Mouse (Mus musculus) ovary, postnatal 36 days (tissue): ENCODE measurements around the gene Ap4s1.

Experiments used
- DNase-seq: peaks from one replicate; pipeline ENCODE4 v3.0.0; 2022; ENCODE audit warnings: low spot score, mixed read lengths

The Ap4s1 gene

DNA sequence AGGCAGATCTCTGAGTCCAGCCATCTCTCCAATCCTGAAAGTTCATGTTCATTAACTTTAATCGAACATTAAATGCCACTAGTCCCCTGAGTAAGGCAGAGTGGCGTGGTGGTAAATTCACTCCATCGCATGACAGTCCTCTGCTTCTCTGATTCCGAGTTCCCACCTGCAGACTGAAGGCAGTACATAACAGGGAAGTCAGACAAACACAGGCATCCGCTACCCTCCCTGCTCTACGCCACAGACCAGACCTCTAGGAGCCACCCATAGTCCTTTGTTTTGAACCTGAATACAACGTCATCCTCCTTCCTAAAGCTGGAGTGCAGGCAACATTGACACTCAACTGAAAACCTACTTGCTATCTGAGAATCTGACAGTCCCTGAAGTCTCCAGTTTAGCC, 13.7 kb downstream of the Ap4s1 start:
- no peak for DNase-seq

DNA sequence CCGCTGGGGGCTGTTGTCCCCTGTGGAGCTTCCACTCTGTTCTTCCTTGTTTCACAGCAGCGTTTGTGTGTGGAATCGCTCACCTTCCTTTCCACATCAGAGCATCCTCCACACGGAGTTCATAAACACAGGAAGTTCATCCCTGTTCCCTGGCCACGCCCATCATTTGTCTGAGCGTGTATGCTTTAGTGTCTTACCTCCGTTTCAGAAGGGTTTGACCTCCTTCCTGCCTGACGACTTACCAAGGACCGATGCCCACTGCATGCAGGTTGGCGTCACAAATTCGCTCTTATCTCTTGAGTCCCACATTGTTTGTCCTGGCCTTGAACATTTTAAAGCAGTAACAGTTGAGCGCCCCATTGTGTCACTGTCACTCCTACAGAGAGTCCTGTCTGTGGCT, 14.9 kb downstream of the Ap4s1 start:
- no peak for DNase-seq

DNA sequence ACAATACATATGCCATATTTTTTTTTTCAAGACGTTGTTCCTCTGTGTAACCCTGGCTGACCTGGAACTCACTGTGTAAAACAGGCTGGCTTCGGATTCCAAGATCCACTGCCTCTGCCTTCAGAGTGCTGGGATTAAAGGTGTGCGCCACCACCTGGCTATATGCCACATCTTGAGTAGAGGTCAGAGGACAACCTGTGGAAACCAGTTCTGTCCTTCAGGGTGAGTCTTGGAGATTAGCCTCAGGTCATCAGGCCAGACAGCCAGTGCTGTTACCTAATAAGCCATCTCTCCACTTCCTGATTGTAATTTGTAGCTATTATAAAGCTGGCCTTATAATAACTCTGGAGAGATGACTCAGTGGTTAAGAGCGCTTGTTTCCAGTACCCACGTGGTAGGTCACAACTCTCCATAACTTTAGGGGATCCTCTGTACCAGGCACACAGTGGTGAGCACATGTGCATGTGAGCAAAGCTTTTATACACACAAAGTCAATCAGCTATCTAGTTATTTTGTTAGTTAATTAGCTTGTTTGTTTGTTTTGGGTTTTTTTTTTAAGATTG, 15.9 kb downstream of the Ap4s1 start:
- no peak for DNase-seq

DNA sequence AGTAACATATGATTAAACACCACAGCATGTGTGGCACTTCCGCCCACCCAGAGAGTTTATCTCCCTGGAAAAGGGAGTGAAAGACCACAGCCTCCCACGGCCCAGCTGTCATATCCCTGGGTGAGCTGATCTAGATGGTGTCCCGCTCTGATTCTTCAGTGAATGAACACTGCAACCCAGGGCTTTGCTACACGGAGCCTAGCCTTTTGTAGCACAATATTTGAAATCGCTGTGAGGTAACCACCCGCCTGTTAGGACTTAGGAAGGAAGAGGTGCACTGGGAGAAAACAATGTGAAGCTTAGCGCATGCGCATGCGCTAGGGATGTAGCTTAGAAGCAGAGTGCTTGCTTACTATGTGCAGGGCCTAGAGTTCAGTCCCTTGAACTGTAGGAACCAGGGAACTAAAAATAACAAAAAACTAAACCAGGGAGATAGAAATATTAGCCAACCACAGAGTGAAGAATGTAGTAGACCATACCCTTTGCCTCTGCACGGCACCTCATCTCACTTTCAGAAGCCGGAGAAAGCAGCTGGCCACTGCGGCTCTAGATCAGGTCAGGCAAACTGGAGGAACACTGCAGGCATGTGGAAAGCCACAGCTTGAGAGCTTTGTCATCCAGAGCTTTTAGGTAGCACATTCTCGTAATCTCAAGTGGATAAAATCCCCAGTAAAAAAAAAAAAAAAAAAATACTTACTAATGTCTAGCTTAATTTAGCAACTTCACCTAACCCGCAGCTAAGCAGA, 18.3 kb downstream of the Ap4s1 start:
- peak; percentile 21 for DNase-seq

DNA sequence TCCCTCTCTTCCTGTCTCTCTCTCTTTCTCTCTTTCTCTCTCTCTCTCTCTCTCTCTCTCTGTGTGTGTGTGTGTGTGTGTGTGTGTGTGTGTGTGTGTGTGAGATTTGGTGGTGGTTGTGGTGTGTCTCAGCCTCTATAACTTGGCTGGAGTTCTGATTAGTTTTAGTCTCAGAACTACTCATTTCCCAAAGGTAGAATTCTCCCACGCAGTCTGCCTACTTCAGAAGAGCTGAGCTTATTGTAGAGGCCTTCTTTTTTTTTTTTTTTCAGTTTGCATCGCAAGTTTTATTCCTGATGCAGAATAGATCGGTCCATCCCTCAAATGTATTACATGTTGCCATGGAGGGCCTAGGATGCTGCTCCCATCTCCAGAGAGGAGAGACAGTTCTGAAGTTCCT, 18.9 kb downstream of the Ap4s1 start:
- DNase-seq, result no peak

DNA sequence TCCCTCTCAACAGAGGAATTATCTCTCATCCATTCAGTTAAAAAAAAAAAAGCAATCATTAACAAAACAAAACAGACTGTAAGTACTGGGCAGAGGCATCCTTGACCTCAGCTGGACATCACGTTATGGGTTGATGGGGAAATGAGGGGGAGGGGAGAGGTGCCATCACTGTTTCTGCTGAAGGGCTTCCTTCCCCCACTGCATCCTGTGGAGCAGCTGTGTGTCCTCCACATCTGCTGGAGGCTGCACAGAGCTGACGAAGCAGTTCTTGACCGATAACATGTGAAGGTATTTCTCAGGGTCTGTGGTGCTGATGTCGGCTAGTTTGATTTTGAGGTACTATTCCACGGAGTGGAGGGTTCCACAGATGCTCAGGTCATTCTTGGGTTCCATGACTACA, 19.3 kb downstream of the Ap4s1 start:
- no peak for DNase-seq

DNA sequence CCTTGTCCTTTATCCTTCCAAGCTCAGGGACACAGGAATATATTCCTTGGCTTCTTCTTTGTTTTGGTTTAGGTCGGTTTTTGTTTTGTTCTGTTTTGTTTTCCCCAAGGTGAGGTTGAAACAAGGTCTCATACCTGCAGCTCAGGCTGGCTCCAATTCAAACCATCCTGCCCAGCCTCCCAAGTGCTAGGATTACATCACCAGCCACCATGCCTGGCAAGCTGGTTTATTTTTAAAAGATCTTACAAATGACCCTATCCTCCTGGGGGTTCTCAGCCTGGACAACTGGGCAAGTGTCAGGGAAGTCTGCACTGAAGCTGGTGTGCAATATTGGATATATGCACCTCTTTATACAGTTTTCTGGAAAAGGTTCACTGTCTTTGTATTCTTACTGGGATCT, 21.9 kb downstream of the Ap4s1 start:
- DNase-seq, result no peak

DNA sequence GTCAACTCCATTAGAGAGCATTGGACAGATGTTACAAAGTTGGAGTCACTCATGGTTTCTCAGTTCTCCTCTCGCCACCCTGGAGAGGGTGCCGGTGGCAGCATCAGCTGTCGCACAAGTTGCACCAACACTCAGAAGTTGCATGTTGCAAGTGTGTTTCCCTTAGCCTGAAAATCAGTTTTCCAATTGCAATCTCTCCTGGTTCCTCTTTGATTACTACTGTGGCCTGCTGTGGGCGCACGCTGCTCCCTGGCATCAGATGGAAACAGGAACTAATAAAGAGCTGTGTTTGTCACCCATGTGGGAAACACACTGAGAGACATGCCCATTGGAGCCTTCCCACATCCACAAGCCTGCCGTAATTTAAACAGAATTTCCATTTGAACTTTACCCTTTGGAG, 27.8 kb downstream of the Ap4s1 start:
- DNase-seq, result no peak

DNA sequence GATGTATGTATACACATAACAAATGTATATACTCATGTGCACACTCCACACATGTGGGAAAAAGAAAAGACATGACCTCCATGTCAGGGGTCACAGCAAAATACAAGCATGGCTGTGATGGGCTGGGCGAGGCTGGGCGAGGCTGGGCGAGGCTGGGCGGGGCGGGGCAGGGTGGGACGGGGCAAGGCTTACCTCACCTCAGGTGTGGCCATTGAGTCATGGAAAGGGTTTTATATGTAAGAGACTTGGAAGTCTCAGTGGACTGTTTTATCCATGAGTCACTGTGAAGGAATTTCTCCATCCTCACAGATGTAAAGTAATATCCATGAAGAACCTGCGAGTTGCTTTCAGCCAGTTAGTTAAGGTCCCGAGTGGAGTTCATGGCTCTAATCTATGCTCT, 31.0 kb downstream of the Ap4s1 start:
- no peak for DNase-seq

DNA sequence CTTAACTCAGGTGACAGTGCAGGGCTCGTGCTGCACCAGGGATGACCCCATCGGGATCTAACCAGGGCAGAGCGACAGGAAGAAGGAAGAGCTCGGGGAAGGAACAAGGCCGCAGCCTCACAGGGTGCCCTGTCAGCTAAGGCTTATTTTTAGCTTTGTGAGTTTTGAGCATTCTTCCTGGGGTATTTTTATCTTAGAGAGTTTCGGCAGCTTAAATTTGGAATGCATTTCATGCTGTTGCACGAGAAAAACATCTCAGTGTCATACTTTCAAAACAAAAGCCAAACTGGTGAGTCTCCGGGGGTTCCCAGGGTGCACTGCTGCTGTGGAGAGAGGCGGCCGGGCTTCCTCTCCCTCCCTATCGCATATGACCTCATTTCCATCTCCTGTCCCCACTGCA, 38.2 kb downstream of the Ap4s1 start:
- no peak for DNase-seq

DNA sequence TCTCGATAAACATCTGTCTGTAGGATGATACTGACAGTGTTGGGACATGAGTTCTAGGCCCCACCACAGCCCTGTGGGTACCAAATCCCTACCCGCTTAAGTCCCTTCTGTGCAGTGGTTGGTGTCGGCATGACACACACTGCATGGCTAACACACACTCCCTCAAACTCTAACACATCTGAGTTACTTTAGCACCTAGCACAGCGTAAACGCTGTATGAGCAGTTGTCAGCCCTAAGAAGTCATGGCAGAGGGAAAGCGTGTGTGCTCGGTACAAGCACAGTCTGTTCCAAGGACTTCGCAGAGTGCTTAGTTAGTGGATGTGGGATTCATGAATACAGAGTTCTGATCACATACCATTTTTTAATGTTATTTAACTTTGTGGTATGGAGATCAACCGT, 39.0 kb downstream of the Ap4s1 start:
- no peak for DNase-seq

DNA sequence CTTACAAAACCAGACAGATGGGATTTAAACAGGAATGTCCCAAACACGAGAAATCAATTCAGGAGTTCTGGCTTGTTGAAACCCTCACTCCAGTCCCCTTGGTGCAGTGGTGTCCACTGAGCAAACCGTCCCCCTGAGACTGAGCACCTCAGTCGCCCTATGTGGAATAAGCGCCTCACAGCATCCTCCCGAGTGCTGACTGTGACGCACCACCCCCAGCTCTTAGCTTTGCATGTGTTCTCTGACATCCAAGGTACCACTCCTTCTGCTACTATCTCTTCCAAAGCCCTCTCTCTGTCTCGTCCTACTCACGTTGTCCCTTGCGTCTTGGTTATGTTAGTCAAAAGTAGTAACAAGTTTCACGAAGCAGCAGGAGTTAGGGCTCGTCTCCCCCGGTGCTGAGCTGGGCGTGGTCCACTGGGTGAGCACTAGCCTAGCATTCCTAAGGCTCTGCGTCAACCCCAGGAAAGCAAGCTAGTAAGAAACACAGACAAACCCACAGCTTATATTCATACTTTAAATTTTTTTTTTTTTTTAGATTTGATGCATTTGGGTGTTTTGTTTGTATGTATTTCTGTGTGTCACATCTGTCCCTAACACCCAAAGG, 43.9 kb downstream of the Ap4s1 start:
- no peak for DNase-seq

DNA sequence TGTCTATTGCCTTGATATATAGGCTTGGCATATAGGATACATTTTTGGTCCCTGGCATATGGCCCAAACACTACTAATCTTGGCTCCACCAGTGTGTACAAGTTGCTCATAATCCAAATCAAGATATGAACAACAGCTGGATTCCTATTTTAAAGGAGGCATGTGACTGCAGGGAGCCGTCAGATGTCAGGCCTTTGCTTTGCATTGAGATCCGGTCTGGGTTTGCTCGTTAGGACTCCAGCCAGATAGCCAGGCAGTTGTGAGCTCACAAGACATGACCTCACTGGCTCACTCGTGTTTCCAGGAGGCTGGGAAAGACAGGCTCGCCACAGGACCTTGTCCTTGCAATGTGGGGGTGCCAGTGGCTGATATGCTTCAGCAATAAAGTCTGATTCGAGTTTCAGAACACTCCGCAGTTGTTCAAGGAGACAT, 45.0 kb downstream of the Ap4s1 start:
- DNase-seq, result peak; percentile 35

DNA sequence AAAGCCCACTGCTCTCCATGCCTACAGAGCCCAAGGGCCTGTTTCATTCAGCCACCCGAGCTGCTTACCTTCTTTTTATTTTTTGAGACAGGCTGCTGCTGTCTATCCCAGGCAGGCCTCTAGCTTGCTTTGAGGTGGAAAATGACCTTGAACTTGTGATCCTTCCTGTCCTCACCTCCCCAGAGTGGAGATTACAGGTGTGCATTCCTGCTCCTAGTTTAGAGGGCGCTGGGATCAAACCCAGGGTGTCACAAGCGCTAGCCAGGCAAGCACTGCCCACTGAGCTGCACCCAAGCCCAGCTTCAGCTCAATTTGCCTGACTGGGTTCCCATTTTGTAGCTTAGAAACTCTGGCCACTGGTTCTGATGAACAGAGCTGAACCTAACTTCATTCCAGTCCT, 45.5 kb downstream of the Ap4s1 start:
- no peak for DNase-seq

DNA sequence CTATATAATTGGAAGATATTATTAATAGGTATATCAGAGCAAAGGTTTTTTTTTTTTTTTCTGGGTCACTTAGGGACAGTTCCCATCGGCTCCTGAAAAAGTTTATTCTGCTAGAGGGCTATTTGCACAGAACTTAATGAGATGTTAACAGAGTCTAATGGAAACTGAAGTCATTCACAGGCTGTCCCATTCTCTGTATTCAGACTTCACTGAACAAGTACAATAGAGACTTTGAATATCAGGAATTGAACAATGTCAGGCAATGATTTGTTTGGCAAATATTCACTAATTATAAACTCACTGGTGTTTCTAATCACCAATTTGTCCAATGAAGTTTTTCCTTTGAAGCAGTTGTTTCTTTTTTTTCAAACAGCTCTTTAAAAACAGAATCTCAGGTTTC, 46.0 kb downstream of the Ap4s1 start:
- no peak for DNase-seq

DNA sequence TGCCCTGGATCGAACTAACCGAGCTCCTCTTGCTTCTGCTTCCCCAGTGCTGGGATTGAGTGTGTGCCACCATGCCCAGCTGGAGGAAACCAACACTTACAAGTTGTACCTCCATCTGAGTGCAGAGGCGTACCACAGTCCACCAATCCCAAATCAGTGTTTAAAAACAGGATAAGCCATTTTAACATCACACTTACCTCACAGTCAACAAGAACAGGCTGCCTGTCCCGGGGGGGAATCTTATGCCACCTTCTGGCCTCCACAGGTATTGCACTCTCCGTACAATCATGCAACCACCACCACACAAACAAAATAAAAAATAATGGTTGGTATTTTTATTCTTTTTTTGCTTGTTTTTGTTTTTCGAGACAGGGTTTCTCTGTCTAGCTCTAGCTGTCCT, 50.9 kb downstream of the Ap4s1 start:
- DNase-seq, result no peak

DNA sequence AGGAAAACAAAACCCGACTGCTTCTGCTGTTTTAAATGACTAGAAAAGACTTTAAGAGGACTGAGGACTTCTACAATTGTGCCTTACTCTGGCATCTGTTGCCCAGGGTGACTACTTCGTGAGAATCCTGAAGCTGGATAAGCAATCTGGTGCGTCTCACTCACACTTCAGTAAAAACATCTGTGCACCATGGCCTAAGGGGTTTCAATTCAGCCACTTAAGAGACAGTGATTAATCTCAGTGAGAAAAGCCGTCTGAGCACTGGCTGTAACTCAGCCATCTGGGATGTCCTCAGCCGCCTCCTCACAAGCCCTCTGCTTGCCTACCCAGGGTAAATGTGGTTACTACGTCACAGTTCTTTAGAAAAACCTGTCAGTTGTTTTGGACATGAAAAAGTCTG, 54.1 kb downstream of the Ap4s1 start:
- no peak for DNase-seq

DNA sequence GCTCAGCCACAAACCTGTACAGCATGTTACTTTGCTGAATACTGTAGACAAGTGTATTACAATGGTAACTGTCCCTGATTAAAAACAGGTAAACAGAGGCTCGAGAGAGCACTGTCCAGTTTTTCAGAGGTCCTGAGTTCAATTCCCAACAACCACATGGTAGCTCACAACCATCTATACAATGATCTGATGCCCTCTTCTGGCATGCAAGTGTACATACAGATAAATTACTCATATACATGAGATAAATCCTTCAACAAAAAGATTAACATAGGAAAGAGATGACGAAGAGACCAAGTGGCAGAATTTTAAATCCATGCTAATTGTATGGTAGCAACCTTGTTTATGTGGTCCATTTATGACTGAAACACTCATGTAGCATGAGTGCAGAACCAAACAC, 56.5 kb downstream of the Ap4s1 start:
- DNase-seq, result no peak

DNA sequence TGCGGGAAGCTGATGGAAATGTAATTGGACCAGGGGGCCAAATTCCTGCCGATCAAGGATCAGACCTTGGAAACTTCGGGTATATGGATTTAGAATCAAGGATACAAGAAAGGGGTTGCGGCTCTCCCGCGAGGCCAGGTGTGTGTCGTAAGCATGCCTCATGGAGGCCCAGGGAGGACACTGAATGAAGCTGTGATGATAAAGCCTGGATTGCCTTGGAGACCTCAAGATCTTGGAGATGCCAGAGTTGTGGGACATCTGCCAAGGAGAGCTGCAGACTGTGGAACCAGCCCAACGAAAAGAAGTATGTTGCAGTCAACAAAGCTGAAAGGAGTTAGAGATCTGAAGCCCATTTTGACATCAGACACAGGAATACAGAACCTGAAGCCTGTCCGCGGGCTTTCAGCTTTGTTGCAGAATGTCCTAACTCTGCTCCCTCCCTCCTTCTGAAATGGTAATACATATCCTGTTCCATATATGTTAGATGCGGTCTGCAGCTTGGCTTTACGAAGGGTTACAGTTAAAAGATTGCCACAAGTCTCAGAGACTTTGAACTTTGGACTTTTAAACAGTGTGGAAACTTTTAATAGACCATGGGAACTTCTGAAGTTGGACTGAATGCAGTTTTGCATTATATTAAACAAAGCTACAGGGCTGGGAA, 65.2 kb downstream of the Ap4s1 start:
- DNase-seq, result no peak

DNA sequence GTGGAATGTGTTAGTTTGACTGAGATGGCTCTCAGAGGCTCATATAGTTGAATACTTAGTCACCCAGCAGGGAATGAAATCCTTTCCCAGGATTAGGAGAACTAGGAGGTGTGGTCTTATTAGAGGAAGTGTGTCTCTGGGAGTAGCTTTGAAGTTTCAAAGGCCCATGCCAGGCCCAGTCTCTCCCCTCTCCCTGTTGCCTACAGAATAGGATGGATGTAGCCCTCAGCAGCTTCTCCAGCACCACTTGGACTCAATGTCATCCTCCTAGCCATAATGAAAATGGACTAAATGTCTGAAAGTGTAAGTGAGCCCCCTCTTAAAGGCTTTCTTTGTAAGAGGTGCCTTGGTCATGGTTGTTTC, 65.7 kb downstream of the Ap4s1 start:
- no peak for DNase-seq

DNA sequence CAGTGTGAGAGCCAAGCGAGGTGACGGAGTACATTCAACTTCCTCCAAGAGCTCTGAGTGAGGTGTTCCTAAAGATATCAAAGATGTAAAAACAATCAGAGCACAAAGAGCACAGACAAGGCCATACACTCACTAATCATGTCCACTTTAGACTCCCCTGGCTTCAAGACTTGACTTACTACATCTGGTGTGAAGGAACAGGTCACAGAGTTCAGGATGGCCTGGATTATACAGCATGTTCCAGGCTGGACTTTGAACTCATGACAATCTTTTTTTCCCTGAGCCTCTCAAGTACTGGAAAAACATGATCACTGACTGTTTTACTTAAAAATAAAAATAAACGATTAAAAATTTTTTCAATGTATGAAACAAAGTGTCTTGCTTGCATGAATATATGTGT, 68.5 kb downstream of the Ap4s1 start:
- no peak for DNase-seq

DNA sequence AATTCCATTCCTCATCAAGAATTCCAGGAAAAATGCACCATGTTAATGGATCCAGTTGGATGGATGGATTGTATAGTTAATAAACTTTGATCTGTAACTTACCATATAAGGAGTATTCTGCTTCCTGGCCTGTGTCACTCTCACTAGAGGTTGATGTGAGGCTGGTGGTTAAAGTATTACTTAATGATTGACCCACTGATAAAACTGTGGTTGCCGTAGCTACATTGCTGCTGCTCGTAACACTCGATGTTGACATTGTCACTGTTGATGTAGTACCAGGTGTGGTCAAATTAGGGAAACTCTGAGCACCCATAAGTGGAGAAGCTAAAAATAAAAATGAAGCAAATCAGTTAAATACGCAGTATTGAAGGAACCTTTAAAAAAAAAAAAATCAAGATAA, 76.6 kb downstream of the Ap4s1 start:
- DNase-seq, result no peak

DNA sequence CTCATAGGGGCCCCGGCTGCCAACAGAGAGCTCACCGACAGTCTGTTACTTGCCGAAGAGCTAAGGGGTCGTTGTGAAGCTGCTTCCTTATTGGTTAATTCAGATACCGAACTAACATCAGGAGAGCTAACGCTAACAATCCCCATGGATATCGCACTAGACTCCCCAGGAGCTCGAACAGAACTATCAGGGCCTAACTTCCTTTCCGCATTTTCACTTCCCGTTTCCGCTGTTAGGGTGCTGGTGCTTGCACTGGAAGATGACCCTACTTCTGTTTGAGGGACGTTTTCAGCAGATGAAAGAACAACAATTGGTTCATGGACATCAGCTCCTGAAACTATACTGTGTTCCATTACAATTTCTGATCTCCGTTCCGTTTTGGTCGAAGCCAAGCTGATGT, 77.9 kb downstream of the Ap4s1 start:
- no peak for DNase-seq
